Mouse (Mus musculus) liver, embryonic 11.5 days (tissue): Measurements from ENCODE around the gene Kif21b. TPM values are rescaled to one million over a fixed set of nuclear protein-coding genes. Genes with fewer than 3 reads are reported as not detected.

Experiments
- ATAC-seq: fragments of 200-750 bp; cut with Nextera tagmentation; replicated peaks from 2 replicates; pipeline ENCODE4 v1.8.0; 2017; ENCODE audit warnings: moderate number of reproducible peaks, mild to moderate bottlenecking, moderate TSS enrichment, moderate library complexity; ENCODE audit not compliant: low FRiP score
- DNase-seq: peaks from one replicate; pipeline ENCODE4 v3.0.0-alpha.2; 2017; ENCODE audit warnings: low spot score
- H3K27ac ChIP-seq: fragments of 300-500 bp; sonication (generic); 2 replicates; pipeline ENCODE4 v1.5.1; 2014; ENCODE audit warnings: mild to moderate bottlenecking, low read depth, low read length, control low read depth
- H3K27me3 ChIP-seq: fragments of 300-500 bp; sonication (generic); replicated peaks from 2 replicates; pipeline ENCODE4 v1.6.1; 2014; ENCODE audit warnings: low read length, mixed read lengths; ENCODE audit not compliant: control insufficient read depth, insufficient read depth
- H3K36me3 ChIP-seq: fragments of 300-500 bp; sonication (generic); 2 replicates; pipeline ENCODE4 v1.6.1; 2014; ENCODE audit warnings: mild to moderate bottlenecking, low read length, moderate library complexity, mixed read lengths; ENCODE audit not compliant: control insufficient read depth, insufficient read depth
- H3K4me1 ChIP-seq: fragments of 300-500 bp; sonication (generic); replicated peaks from 2 replicates; pipeline ENCODE4 v1.6.1; 2014; ENCODE audit warnings: low read length, mixed read lengths; ENCODE audit not compliant: control insufficient read depth, insufficient read depth
- H3K4me2 ChIP-seq: fragments of 300-500 bp; sonication (generic); 2 replicates; pipeline ENCODE4 v1.6.1; 2014; ENCODE audit warnings: mild to moderate bottlenecking, control low read depth, moderate library complexity
- H3K4me3 ChIP-seq: fragments of 300-500 bp; sonication (generic); 2 replicates; pipeline ENCODE4 v1.5.1; 2014; ENCODE audit warnings: low read depth, low read length, control low read depth
- H3K9ac ChIP-seq: fragments of 300-500 bp; sonication (generic); 2 replicates; pipeline ENCODE4 v1.6.1; 2014; ENCODE audit warnings: low read depth, low read length, control low read depth
- H3K9me3 ChIP-seq: fragments of 300-500 bp; sonication (generic); 2 replicates; pipeline ENCODE4 v1.6.1; 2016; ENCODE audit warnings: low read length, inconsistent platforms, mixed read lengths; ENCODE audit not compliant: control insufficient read depth
- WGBS: fragments of 180-500 bp; shearing (Covaris S2); extraction: QIAGEN DNeasy Blood & Tissue Kit; methylation state at CpG from one replicate; pipeline ENCODE4 v1.1.7; 2014; 5-methylcytosine and 5-hydroxymethylcytosine counted together
- polyA plus RNA-seq: library from polyadenylated mRNA; unstranded; fragments of >200 nt; fragmentation: Nextera tagmentation; extraction: Ambion mirVana; gene quantifications from 2 replicates; pipeline ENCODE4 v1.2.1, GENCODE M21; 2014

Kif21b gene
- polyA plus RNA-seq, 1 experiment from 2014 or later = 4.8 TPM

DNA sequence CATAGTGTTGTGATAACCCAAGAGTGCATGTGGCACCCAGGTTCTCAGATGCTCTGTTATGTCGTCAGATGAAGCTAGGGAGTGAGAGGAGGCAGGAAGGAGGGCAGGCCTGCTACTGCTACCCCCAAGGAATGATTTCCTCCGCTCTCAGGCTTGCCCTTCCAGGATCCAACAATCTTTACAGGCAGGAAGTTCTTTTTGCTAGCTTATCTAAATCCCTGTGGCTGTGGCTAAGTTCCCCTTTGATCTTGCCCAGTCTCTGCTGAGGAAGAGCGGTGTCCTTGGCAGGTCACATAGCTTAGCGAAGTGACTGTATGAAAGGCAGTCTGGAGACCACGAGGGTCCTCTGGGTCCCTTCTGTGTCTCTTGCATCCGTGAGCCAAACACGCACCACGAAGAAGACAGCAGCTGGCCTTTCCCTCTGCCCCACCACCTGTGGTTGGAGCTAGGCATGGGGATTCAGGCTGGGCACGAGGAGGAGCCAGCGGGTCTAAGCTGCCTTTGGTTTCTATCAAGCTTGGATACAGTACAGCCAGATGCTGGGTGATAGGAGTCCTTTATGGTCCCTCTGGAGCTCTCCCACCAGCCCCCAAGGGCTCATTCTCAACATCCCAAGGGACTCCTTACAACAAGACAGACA, 7.1 kb downstream of the Kif21b start:
- no peak for DNase-seq
- no peaks in the 10 kb centered on the region for H3K36me3 ChIP-seq
- WGBS = 26% methylated on average over 10 of the region's 10 CpGs
- H3K4me1 ChIP-seq = peaks cover 89% of the 10 kb centered on the region
- no peak for ATAC-seq
- 0 out of 2 replicates have a peak overlapping the region, but pooled peaks have one; percentile 17 for H3K4me2 ChIP-seq
- H3K27ac ChIP-seq = peak overlapping the region; percentile 38; the same call in 1 of the 2 replicates
- H3K4me3 ChIP-seq = no peak overlapping the region
- no peaks in the 10 kb centered on the region for H3K27me3 ChIP-seq
- H3K9ac ChIP-seq = peak overlapping the region; percentile 28
- no peaks in the 10 kb centered on the region for H3K9me3 ChIP-seq

DNA sequence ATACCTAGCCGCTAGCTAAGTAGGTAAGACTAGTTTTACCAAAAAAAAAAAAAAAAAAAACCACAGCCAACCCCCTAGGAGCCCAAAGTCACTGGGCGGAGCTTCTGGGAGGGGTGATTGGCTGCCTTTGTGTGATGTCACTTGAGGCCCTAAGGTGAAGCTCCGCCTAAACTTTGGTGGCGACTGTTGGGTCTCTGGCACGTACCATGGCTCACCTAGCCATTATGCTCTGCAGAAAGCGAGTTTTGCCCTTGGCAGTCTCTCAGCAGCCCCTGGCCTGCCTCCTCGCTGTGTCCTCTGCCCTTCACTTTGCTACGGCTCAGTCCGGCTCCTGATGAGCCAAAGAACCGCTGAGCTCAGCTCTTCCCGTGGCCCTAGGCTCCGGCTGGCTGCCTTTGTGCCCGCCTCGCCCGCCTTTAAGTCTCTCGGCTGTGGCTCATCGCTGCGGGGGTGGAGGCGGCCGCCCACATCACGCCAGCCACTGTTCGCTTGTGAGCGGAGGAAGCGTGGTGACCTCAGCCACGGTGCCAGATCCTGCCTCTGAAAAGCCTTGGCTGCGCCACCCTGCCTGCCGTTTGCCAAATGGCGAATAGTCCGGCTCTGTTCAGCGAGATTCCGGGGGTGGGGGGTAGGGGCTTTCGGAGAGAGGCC, 8.9 kb downstream of the Kif21b start:
- no peaks in the 10 kb centered on the region for H3K27me3 ChIP-seq
- H3K36me3 ChIP-seq = no peaks in the 10 kb centered on the region
- peak overlapping the region; percentile 94 for H3K4me2 ChIP-seq
- H3K9ac ChIP-seq = peak overlapping the region; percentile 76
- peak overlapping the region; percentile 87 for H3K27ac ChIP-seq
- ATAC-seq = peak; percentile 85
- peaks cover 71% of the 10 kb centered on the region for H3K4me1 ChIP-seq
- peak; percentile 80 for DNase-seq
- whole genome bisulfite sequencing = 1% methylated on average over 32 of the region's 32 CpGs
- H3K9me3 ChIP-seq = no peaks in the 10 kb centered on the region
- peak overlapping the region; percentile 55 for H3K4me3 ChIP-seq

DNA sequence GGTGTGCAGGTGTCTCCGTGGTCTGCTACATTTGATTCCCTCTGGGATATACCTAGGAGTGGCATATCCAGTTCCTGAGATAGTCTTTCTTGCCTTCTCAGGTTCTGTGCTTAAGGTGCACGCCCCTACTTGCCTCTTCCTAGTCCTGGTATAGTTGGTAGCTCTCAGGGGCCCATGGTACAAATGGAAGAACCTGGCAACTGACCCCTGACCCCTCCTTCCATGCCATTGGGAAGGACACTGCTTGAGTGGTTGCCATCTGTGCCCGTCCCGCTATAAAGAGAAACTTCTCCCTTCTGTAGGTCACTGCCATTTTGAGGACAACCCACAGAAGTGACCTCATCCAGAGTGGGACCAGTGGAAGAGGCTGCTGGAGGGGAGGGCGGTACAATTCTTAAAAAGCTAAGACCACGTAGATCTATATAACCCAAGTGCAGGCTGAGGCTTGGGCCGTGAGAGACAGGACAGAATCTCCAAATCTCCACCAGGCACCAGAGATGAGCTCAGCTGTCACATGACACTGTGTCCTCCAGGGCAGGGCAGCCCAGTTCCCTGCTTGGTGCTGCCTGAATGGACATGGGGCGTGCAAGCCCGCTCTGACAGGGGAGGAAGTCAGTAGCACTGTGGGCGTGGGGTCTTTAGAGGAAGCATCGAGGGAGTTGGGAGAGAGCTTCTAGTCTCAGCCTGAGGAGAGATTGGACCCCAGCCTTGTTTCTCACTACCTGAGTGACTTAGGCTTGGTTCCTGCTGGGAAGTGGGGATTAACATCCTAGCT, 10.2 kb downstream of the Kif21b start:
- DNase-seq (no peak), ATAC-seq (no peak; the same call in 1 of the 2 replicates)
- H3K27ac ChIP-seq = 0 out of 2 replicates have a peak overlapping the region, but pooled peaks have one; percentile 9
- no peaks in the 10 kb centered on the region for H3K36me3 ChIP-seq
- no peak overlapping the region for H3K4me2 ChIP-seq
- no peak overlapping the region for H3K4me3 ChIP-seq
- H3K9me3 ChIP-seq = no peaks in the 10 kb centered on the region
- no peak overlapping the region for H3K9ac ChIP-seq
- H3K4me1 ChIP-seq = peaks cover 60% of the 10 kb centered on the region
- no peaks in the 10 kb centered on the region for H3K27me3 ChIP-seq
- WGBS = 69% methylated on average over 11 of the region's 11 CpGs

DNA sequence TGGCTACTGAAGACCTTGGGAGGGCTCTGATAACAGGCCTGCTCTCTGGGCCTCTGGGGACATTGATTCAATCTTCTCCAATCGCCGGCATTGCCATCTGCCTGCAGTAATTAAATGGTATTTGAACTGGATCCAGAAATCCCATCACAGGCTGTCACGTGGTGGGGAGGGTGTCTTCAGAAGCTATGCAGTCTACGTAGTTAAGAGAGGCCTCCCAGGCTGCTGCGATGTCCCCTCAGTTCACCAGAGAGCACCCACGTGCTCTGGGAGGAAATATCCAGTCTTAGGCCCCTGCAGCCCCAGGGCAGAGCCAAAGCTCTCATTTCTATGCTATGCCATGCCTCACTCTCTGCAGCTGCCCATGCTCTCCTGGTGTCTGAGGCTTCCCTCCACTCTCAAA, 11.1 kb downstream of the Kif21b start:
- no peaks in the 10 kb centered on the region for H3K27me3 ChIP-seq
- WGBS = 45% methylated on average over 6 of the region's 6 CpGs

DNA sequence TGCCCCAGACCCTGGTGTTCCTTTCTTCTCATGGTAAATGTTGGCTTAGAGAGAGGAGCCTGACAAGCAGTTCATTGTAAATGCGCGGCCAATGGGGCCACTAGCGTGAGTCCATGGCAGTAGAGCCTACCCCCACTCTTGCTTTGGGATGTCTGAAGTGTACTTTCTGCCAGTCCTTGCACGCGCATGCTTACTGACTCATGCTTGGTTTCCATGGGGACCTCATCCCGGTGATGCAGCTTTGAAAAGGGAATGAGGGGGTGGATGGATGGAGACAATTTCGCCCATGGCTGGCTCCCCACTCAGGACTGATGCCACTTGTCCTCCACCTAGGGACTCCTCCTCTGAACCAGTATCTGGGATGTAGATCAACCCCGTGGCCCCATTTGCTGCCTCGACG, 12.3 kb downstream of the Kif21b start:
- Histone ChIP-seq H3K36me3 (peaks cover 11% of the 10 kb centered on the region; the same call in 1 of the 2 replicates), H3K4me2 (no peak overlapping the region), H3K9ac (no peak overlapping the region), H3K9me3 (no peaks in the 10 kb centered on the region), H3K27me3 (no peaks in the 10 kb centered on the region), H3K27ac (no peak overlapping the region), H3K4me1 (peaks cover 40% of the 10 kb centered on the region), H3K4me3 (no peak overlapping the region)
- DNase-seq (no peak), ATAC-seq (no peak)
- 90% methylated on average over 10 of the region's 10 CpGs for WGBS

More for the DNA sequence above, 11.1 kb downstream of the Kif21b start:
- Histone ChIP-seq H3K4me3 (no peak overlapping the region), H3K9me3 (no peaks in the 10 kb centered on the region), H3K4me1 (peaks cover 51% of the 10 kb centered on the region), H3K27ac (0 out of 2 replicates have a peak overlapping the region, but pooled peaks have one; percentile 9), H3K9ac (no peak overlapping the region), H3K4me2 (no peak overlapping the region), H3K36me3 (peaks cover under 1% of the 10 kb centered on the region; the same call in 1 of the 2 replicates)
- ATAC-seq (no peak), DNase-seq (no peak)

DNA sequence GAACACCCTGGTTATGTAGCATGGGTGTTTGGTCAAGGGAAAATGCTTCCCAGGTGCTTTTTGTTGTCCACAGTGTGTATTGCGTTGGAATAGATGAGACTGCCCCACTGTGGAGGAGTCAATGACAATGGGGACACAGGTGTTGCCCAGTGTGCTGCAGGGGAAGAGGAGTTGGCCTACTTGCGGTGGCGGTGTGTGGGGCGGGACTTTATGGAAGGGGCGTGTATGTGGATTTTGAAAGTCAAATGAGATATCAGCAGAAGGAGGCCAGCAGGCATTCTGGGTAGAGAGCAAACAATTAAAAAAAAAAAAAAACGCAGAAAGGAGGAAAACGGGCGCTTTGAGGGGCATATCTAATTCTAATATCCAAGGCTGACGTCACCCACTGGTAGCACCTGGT, 18.5 kb downstream of the Kif21b start:
- no peak overlapping the region for H3K27ac ChIP-seq
- DNase-seq = no peak

DNA sequence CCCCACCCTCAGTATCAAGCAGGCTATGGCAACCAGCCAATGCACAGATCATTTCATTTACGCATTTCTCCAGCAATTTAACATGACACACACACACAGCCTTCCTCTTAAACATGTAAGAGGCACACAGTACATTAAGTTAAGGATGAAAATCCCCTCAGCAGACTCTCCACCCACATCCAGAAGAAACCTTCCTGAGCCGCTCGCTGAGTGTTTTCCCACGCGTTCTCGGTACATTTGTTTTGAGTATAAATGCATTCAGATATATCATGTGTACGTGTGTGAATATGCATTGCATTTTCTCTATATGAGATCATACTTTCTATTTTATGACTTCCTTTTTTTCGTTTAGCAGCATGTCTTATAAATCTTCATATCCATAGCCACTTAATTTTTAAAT, 20.2 kb downstream of the Kif21b start:
- WGBS = 86% methylated on average over 8 of the region's 8 CpGs
- no peaks in the 10 kb centered on the region for H3K9me3 ChIP-seq
- H3K9ac ChIP-seq = no peak overlapping the region
- no peak overlapping the region for H3K27ac ChIP-seq
- 0 out of 2 replicates have a peak, but pooled peaks cover 1% of the 10 kb centered on the region for H3K4me1 ChIP-seq
- peaks cover 20% of the 10 kb centered on the region; the same call in 1 of the 2 replicates for H3K36me3 ChIP-seq
- no peaks in the 10 kb centered on the region for H3K27me3 ChIP-seq
- ATAC-seq = no peak
- H3K4me3 ChIP-seq = no peak overlapping the region
- no peak for DNase-seq
- no peak overlapping the region for H3K4me2 ChIP-seq

More for the DNA sequence above, 18.5 kb downstream of the Kif21b start:
- Histone ChIP-seq H3K4me3 (no peak overlapping the region), H3K9me3 (no peaks in the 10 kb centered on the region), H3K36me3 (peaks cover 18% of the 10 kb centered on the region; the same call in 1 of the 2 replicates), H3K27me3 (no peaks in the 10 kb centered on the region), H3K9ac (no peak overlapping the region), H3K4me2 (no peak overlapping the region), H3K4me1 (0 out of 2 replicates have a peak, but pooled peaks cover 3% of the 10 kb centered on the region)
- ATAC-seq = no peak
- 90% methylated on average over 9 of the region's 9 CpGs for WGBS

DNA sequence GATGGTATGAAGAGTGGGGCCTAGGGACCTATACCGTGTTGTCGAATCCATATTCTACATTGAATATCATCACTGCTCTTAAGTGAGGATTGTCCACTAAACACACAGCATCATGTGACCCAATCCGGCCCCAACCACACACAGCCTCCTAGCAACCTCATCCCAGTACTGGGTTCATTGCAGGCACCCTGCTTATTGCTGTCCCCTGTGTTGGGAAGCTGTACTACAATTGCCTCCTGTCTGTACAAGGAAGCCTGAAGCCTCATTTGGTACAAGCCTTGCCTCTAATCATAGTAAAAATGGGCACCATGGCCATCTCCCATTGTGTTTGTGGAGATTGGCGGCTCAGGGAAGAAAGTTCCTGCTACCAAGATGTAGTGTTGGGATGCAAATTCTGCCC, 25.1 kb downstream of the Kif21b start:
- Histone ChIP-seq H3K9ac (no peak overlapping the region), H3K9me3 (no peaks in the 10 kb centered on the region), H3K36me3 (peaks cover 17% of the 10 kb centered on the region; the same call in 1 of the 2 replicates), H3K4me2 (no peak overlapping the region), H3K27ac (no peak overlapping the region), H3K27me3 (no peaks in the 10 kb centered on the region), H3K4me3 (no peak overlapping the region), H3K4me1 (no peaks in the 10 kb centered on the region)
- DNase-seq (no peak), ATAC-seq (no peak)
- WGBS = 94% methylated on average over 4 of the region's 4 CpGs
